Mouse (Mus musculus): Measurements from ENCODE around the gene Olfr803. TPM values are rescaled to one million over a fixed set of nuclear protein-coding genes. Genes with fewer than 3 reads are reported as not detected.

The Olfr803 gene
- polyA plus RNA-seq (2012; rRNA removed): not detected in 2 replicates

DNA sequence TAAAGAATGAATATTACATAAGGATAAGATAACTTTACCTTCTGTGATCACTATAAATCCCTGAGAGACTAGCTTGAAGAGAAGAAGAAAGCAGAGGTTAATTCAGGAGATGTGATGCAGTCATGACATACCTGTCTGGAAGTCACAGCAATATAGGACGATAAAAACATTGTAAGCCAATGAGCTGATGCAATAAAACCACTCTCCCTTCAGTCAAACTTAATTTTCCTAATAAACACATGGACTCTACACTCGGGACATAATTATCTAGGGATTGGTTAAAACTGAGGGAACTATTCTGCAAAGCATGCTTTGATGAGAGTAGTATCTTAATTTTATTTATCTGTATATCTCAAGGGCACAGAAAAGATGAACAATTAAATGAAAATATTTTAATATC is at the start of gene Olfr803:
TSS of gene Olfr803 (minus strand) at position 101 of the 400 bp plus-strand sequence.

DNA sequence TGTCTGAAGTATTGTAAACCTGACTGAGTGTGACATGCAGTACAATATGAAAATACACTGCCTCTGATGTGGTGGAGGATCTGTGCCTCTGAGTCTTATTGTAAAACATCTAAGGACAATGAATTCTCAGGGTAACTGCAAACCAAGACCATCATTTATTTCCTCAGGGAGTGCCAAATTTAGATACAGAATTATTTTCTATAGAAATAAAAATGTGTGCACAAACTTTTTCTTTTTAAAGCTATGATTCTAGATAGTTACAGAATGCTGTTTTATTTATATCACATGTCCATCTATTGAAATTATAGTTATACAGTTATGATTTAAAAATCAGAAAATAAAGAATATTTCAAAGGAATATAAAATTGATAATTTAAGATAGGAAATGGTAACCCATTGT is 47.7 kb upstream of the Olfr803 start, which contains the start of gene Olfr806:
TSS of gene Olfr806 (minus strand) at position 101 of the 400 bp plus-strand sequence.

DNA sequence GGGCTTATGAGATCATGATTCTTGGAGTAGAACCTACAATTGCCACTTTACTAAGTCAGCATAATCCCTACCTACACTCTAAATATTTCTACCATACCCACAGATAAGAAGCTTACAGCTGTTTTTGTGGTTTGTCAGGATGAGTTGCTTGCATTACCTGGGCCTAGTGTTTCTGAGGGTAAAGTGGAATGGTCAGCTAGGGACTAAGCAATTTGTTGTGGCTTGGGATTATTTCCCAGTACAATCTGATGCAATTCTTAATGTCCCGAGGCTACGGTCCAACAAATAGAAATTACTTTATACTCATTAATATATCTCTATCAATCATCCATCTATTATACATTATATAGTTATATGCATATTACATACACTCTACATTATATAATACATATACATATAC is 35.2 kb upstream of the Olfr803 start, which contains the start of gene Olfr805:
TSS of gene Olfr805 (minus strand) at position 101 of the 400 bp plus-strand sequence.

DNA sequence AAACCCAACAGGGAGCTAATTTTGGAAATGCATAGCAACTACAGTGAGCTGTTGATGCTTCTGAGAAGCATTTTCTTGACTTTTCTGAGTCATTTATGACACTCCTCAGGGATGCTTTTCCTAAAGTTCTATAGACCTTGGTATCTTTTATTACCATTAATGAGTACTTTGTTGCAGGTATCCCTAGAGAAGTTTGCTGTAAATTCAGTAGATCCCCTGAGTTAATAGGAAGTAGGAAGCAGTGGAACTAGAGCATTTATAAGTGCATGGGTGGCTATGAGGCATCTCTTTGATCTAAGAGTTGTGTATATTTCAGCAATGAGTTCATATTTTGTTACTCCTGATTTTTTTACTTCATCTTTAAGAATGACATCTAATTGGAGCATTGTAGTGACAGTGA is 8.8 kb upstream of the Olfr803 start, which contains the start of gene Olfr804:
TSS of gene Olfr804 (plus strand) at position 301 of the 400 bp plus-strand sequence.

DNA sequence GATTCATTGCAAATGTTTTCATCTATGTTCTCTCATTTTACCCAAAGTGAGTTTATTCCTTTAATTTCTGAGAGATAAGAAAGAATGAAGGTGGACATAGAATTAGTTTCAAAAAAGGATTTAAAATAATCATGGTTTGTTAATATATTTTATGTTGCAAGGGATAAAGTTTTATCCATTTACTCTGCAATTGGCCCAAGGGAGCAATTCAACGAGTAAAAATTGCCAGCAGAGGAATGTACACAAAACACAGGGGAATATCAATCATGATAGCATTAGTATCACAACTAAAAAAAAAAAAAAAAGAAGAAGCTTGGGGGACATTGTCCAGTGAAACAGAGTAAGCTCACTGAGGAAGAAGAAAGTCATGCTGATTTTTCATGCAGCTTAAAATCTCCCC is 6.0 kb downstream of the Olfr803 start, which contains the start of gene Olfr802:
TSS of gene Olfr802 (minus strand) at position 101 of the 400 bp plus-strand sequence.

DNA sequence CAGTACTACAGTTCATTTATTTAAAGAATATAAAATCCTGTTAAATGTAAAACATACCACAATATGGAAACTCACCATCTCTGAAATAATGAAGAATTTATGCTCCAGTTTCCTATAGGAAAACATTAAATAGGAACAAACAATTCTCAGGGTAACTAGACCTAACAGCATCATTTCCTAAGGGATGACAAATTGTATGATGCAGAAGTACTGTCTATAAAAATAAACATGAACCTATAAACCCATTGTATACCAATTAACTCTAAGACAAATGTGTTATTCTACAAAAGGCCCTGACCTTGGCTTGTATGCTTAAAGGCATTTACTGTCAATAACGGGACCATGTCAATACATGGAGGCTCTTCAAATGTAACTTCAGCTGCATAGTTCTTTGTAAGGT is 20.3 kb downstream of the Olfr803 start, which contains the start of gene Olfr801:
TSS of gene Olfr801 (minus strand) at position 101 of the 400 bp plus-strand sequence.

DNA sequence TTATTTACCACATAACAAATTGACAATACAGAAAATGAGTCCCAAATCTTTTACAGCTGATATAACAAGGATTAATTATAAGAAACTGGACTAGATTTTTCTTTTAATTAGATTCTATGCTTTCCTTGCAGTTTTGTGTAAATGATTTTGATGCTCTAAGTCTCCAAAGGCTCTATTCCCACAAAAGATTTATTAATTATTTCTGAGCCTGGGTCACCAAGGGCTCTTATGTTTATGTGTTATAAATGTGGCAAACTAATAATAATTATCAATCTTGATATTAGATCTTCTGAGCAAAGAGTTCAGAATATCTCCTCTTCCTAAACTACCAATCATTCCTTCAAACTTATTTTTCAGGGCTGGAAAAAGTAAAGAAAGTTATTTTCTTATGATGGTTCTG is 36.7 kb downstream of the Olfr803 start, which contains the start of gene Olfr800:
TSS of gene Olfr800 (plus strand) at position 301 of the 400 bp plus-strand sequence.

Other genes starting within 250 kb of the Olfr803 start
- not detected in 2 replicates for gene Olfr787, start 232.4 kb downstream of the Olfr803 start, polyA plus RNA-seq (2012; rRNA removed)
- gene Olfr788, start 223.3 kb downstream of the Olfr803 start, polyA plus RNA-seq (2012; rRNA removed): not detected in 2 replicates
- gene Olfr789, start 209.5 kb downstream of the Olfr803 start, polyA plus RNA-seq (2012; rRNA removed): not detected in 2 replicates
- not detected in 2 replicates for gene Olfr790, start 195.8 kb downstream of the Olfr803 start, polyA plus RNA-seq (2012; rRNA removed)
- gene Olfr791, start 172.5 kb downstream of the Olfr803 start, polyA plus RNA-seq (2012; rRNA removed): not detected in 2 replicates
- gene Olfr792, start 155.1 kb downstream of the Olfr803 start, polyA plus RNA-seq (2012; rRNA removed): not detected in 2 replicates
- not detected in 2 replicates for gene Olfr794, start 126.6 kb downstream of the Olfr803 start, polyA plus RNA-seq (2012; rRNA removed)
- not detected in 2 replicates for gene Olfr796, start 81.7 kb downstream of the Olfr803 start, polyA plus RNA-seq (2012; rRNA removed)
- not detected in 2 replicates for gene Olfr798, start 66.4 kb downstream of the Olfr803 start, polyA plus RNA-seq (2012; rRNA removed)
- gene Olfr799, start 56.8 kb downstream of the Olfr803 start, polyA plus RNA-seq (2012; rRNA removed): not detected in 2 replicates
- gene Olfr800, start 36.6 kb downstream of the Olfr803 start, polyA plus RNA-seq (2012; rRNA removed): not detected in 2 replicates
- not detected in 2 replicates for gene Olfr801, start 20.4 kb downstream of the Olfr803 start, polyA plus RNA-seq (2012; rRNA removed)
- gene Olfr802, start 6.1 kb downstream of the Olfr803 start, polyA plus RNA-seq (2012; rRNA removed): not detected in 2 replicates
- gene Olfr804, start 8.9 kb upstream of the Olfr803 start, polyA plus RNA-seq (2012; rRNA removed): not detected in 2 replicates
- not detected in 2 replicates for gene Olfr805, start 35.1 kb upstream of the Olfr803 start, polyA plus RNA-seq (2012; rRNA removed)
- not detected in 2 replicates for gene Olfr806, start 47.6 kb upstream of the Olfr803 start, polyA plus RNA-seq (2012; rRNA removed)
- gene Olfr807, start 63.5 kb upstream of the Olfr803 start, polyA plus RNA-seq (2012; rRNA removed): not detected in 2 replicates
- not detected in 2 replicates for gene Olfr808, start 71.2 kb upstream of the Olfr803 start, polyA plus RNA-seq (2012; rRNA removed)
- gene Olfr809, start 80.4 kb upstream of the Olfr803 start, polyA plus RNA-seq (2012; rRNA removed): not detected in 2 replicates
- gene Olfr810, start 100.6 kb upstream of the Olfr803 start, polyA plus RNA-seq (2012; rRNA removed): 0.09 and 0.32 TPM in 2 replicates
- gene Olfr811, start 110.1 kb upstream of the Olfr803 start, polyA plus RNA-seq (2012; rRNA removed): not detected in 2 replicates
- gene Olfr812, start 151.8 kb upstream of the Olfr803 start, polyA plus RNA-seq (2012; rRNA removed): not detected in 2 replicates
- not detected in 2 replicates for gene Olfr813, start 161.1 kb upstream of the Olfr803 start, polyA plus RNA-seq (2012; rRNA removed)
- not detected in 2 replicates for gene Olfr814, start 185.6 kb upstream of the Olfr803 start, polyA plus RNA-seq (2012; rRNA removed)
- gene Olfr815, start 211.6 kb upstream of the Olfr803 start, polyA plus RNA-seq (2012; rRNA removed): not detected in 2 replicates
- not detected in 2 replicates for gene Olfr816, start 221.3 kb upstream of the Olfr803 start, polyA plus RNA-seq (2012; rRNA removed)